Mouse (Mus musculus) limb, embryonic 14.5 days (tissue): ENCODE measurements at regions not wholly inside any gene's neighbourhood (a gene's known extent, or its start where the extent isn't known, plus 50 kb on each side); places are given as distances from the start of the nearest gene placed in this dataset.
A peak's percentile ranks its signal among the peaks of the same experiment; 100 is the strongest.

Experiments used
- ATAC-seq: fragments of 200-750 bp; cut with Nextera tagmentation; 2 replicates; pipeline ENCODE4 v1.8.0; 2017; ENCODE audit warnings: low read depth, moderate number of reproducible peaks, moderate TSS enrichment; ENCODE audit not compliant: low FRiP score
- DNase-seq: peaks from one replicate; pipeline ENCODE4 v3.0.0-alpha.2; 2015; ENCODE audit warnings: low spot score
- H3K27ac ChIP-seq: fragments of 300-500 bp; sonication (generic); replicated peaks from 2 replicates; pipeline ENCODE4 v1.5.1; 2014; ENCODE audit warnings: low read depth, mild to moderate bottlenecking, low read length, moderate library complexity, mixed read lengths
- H3K27me3 ChIP-seq: fragments of 300-500 bp; sonication (generic); 2 replicates; pipeline ENCODE4 v1.6.1; 2014; ENCODE audit warnings: low read length, mixed read lengths; ENCODE audit not compliant: control insufficient read depth, insufficient read depth
- H3K36me3 ChIP-seq: fragments of 300-500 bp; sonication (generic); 2 replicates; pipeline ENCODE4 v1.6.1; 2014; ENCODE audit warnings: mild to moderate bottlenecking, low read length, moderate library complexity, mixed read lengths; ENCODE audit not compliant: control insufficient read depth, insufficient read depth
- H3K4me1 ChIP-seq: fragments of 300-500 bp; sonication (generic); 2 replicates; pipeline ENCODE4 v1.6.1; 2014; ENCODE audit warnings: antibody characterized with exemption, low read length, mixed read lengths; ENCODE audit not compliant: control insufficient read depth, insufficient read depth
- H3K4me2 ChIP-seq: fragments of 300-500 bp; sonication (generic); replicated peaks from 2 replicates; pipeline ENCODE4 v1.6.1; 2014; ENCODE audit warnings: low read depth, mild to moderate bottlenecking, low read length, moderate library complexity; ENCODE audit not compliant: severe bottlenecking
- H3K4me3 ChIP-seq: fragments of 300-500 bp; sonication (generic); replicated peaks from 2 replicates; pipeline ENCODE4 v1.5.1; 2014; ENCODE audit warnings: low read length
- H3K9ac ChIP-seq: fragments of 300-500 bp; sonication (generic); 2 replicates; pipeline ENCODE4 v1.6.1; 2014; ENCODE audit warnings: mild to moderate bottlenecking, low read depth, low read length, moderate library complexity; ENCODE audit not compliant: severe bottlenecking
- H3K9me3 ChIP-seq: fragments of 300-500 bp; sonication (generic); 2 replicates; pipeline ENCODE4 v1.6.1; 2016; ENCODE audit warnings: low read length; ENCODE audit not compliant: control insufficient read depth
- POLR2A ChIP-seq: fragments of 200-500 bp; IDR thresholded peaks from 2 replicates; pipeline ENCODE4 v1.8.0; 2012; ENCODE audit warnings: inconsistent platforms, mild to moderate bottlenecking, moderate library complexity, borderline replicate concordance; ENCODE audit not compliant: insufficient read depth, insufficient read length; ENCODE audit errors: extremely low read depth
- WGBS: fragments of 180-500 bp; shearing (Covaris S2); extraction: QIAGEN DNeasy Blood & Tissue Kit; methylation state at CpG from one replicate; pipeline ENCODE4 v1.1.7; 2014; 5-methylcytosine and 5-hydroxymethylcytosine counted together

DNA sequence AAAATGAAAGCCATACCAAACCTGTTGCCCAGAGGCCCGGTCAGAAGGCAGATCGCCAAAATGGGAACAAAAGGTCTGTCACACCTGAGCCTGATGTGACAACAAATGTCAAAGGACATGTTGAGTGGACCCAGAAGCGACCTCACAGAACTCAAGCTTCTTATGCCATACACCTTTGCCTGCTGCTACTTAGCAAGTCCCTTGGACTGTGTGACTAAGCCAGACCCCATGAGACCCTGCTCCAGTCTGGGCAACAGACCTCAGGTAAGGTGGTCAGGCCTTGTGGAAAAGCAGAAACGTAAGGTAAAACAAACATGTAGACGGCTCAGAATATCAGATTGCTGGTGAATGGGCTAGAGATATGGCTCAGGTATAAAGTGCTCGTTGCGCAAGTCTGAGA, 71.8 kb downstream of the Inhbb start:
- 92% methylated on average over 7 of the region's 7 CpGs for WGBS
- Histone ChIP-seq H3K27ac (no peak overlapping the region), H3K36me3 (no peaks in the 10 kb centered on the region), H3K4me1 (peaks cover 10% of the 10 kb centered on the region), H3K9ac (no peak overlapping the region), H3K9me3 (no peaks in the 10 kb centered on the region), H3K27me3 (no peaks in the 10 kb centered on the region), H3K4me3 (no peak overlapping the region), H3K4me2 (no peak overlapping the region)
- no peak for DNase-seq
- no peak for TF ChIP-seq POLR2A
- ATAC-seq = no peak

DNA sequence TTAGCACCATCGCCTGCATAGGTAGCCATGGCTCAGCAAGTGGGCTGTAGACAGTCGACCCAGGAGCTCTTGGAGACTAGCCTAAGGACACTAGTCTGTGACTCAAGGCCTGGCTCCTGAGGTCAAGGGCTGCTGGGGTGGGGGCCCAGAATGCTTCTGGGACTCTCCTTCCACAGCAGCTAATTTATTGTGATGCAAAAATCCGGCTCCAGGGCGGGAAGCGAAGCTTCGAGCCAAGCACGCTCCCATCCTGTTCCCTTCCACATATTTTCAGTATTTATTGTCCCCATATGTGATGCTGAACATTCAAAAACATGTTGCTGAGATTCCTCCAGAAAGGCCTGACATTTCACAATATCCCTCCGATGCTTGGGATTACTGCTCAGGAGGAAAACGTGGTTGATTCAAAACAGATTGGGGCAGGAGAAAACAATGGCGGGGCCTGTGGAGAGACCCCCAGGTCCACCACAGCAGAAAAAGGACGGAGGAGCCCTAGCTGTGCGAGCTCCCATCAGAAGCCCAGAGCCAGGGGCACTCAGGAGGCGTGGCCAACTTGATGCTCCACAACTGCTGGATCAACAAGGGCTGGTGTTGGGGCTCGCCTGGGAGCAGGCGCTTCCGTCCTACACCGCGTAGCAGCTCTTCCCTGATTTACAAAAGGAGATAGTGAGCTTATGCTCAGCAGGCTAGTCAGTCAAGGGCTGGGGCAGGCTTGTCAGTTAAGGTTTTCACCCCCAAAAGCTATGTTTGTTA, 73.4 kb downstream of the Inhbb start:
- H3K36me3 ChIP-seq = no peaks in the 10 kb centered on the region
- ATAC-seq (peak; percentile 64; the same call in 1 of the 2 replicates), DNase-seq (peak; percentile 58)
- H3K9me3 ChIP-seq = no peaks in the 10 kb centered on the region
- H3K9ac ChIP-seq = no peak overlapping the region
- no peak for TF ChIP-seq POLR2A
- H3K4me3 ChIP-seq = no peak overlapping the region
- H3K27me3 ChIP-seq = no peaks in the 10 kb centered on the region
- H3K4me1 ChIP-seq = peaks cover 10% of the 10 kb centered on the region
- peak overlapping the region; percentile 50 for H3K27ac ChIP-seq
- WGBS = 16% methylated on average over 18 of the region's 18 CpGs
- H3K4me2 ChIP-seq = 0 out of 2 replicates have a peak overlapping the region, but pooled peaks have one; percentile 10

DNA sequence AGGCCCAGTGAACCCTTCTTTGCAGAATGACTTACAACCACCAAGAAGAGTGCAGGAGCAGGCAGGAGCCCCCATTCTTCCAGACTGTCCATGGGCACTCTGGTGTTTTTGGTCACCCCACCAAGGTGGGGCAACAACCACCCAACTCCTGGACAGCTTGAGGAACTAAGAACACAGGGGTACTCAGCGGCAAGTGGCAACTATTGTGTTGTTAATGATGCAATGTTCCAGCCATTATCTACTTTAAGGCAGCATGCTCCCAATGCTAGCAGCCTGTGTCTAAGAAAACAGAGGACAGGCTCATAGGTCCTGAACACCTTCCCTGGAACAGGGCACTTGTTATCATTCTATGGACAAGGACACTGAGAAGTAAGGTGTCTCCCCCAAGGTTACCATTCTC, 74.3 kb downstream of the Inhbb start:
- no peak for TF ChIP-seq POLR2A
- 89% methylated on average over 1 of the region's 1 CpGs for WGBS
- Histone ChIP-seq H3K9ac (no peak overlapping the region), H3K27ac (no peak overlapping the region), H3K4me1 (peaks cover 10% of the 10 kb centered on the region), H3K36me3 (no peaks in the 10 kb centered on the region), H3K4me2 (no peak overlapping the region), H3K4me3 (no peak overlapping the region), H3K9me3 (no peaks in the 10 kb centered on the region), H3K27me3 (no peaks in the 10 kb centered on the region)
- DNase-seq = no peak
- ATAC-seq = no peak

DNA sequence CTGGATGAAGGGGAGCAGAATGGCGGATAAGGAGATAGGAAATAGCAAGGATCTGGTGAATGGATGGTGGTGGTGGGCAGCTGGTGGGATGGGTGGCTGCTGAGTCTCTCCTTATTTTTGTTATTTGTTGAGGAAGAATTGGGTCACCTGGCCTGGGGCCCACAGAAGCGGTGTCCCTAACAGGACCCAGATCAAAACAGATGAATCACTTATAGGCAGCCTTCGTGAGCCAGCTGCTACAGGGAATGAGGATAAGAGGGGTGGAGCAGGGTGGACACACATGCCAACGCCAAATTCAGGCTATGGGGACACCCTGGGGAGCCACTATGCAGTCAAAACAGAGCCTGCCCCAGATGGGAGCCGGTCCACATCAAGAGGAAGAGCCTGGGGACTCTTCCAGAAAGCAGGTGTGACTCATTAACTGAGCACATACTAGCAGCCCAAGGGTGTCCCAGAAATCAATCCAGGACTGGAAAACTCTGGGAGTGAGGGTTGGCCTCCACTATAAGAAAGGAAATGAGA, 75.4 kb downstream of the Inhbb start:
- ATAC-seq (no peak), DNase-seq (no peak)
- no peak overlapping the region for H3K9ac ChIP-seq
- no peak for TF ChIP-seq POLR2A
- 80% methylated on average over 5 of the region's 5 CpGs for WGBS
- no peaks in the 10 kb centered on the region for H3K36me3 ChIP-seq
- no peak overlapping the region for H3K4me2 ChIP-seq
- H3K4me1 ChIP-seq = peaks cover 10% of the 10 kb centered on the region
- H3K9me3 ChIP-seq = no peaks in the 10 kb centered on the region
- no peak overlapping the region for H3K27ac ChIP-seq
- no peaks in the 10 kb centered on the region for H3K27me3 ChIP-seq
- no peak overlapping the region for H3K4me3 ChIP-seq

DNA sequence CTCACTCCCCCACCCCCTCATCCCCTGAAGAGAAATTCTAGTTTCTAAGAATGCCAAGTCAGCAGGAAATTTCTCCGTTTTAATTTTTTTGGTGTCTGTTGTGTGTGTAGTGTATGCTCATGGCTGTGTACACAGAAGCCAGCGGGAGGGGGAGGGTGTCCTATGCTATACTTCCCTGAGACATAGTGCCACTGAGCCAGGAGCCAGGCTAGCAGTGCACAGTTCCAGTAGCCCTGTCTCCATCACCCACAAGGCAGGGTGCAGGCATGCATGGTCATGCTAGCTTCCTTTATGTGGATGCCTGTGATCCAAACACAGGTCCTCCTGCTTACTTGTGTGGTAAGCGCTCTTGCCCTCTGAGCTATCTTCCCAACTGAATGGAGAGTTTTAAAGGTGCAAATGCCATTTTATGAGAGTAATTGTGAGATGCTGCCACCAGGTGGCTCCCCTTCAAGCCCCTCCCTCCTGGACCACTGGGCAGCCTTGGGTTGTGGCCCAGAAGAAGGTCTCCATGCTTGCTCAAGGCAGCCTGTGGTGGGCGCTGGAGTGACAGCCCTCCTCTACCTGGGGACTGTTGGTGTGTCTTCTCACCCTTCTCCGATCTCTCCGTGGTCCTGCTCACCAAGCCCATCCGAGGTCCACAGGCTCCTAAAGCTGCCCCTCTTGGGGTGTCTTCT, 76.8 kb downstream of the Inhbb start:
- ATAC-seq (no peak), DNase-seq (no peak)
- Histone ChIP-seq H3K4me2 (no peak overlapping the region), H3K9me3 (no peaks in the 10 kb centered on the region), H3K27me3 (no peaks in the 10 kb centered on the region), H3K4me3 (no peak overlapping the region), H3K4me1 (peaks cover 10% of the 10 kb centered on the region), H3K36me3 (no peaks in the 10 kb centered on the region), H3K9ac (no peak overlapping the region), H3K27ac (no peak overlapping the region)
- TF ChIP-seq POLR2A = no peak
- WGBS = 58% methylated on average over 7 of the region's 7 CpGs
